Mouse (Mus musculus) erythroblast, embryonic 14.5 days (primary cell): ENCODE results near the gene H2-M10.2. TPM values are rescaled to one million over a fixed set of nuclear protein-coding genes. Genes with fewer than 3 reads are reported as not detected.

Experiments used
- H3K27me3 ChIP-seq: 2 replicates; pipeline ENCODE4 v1.6.1; 2012; ENCODE audit warnings: inconsistent platforms; ENCODE audit not compliant: control insufficient read depth
- H3K36me3 ChIP-seq: 2 replicates; pipeline ENCODE4 v1.6.1; 2012; ENCODE audit warnings: mild to moderate bottlenecking, inconsistent platforms; ENCODE audit not compliant: control insufficient read depth
- H3K4me1 ChIP-seq: 2 replicates; pipeline ENCODE4 v1.6.1; 2012; ENCODE audit warnings: inconsistent platforms; ENCODE audit not compliant: control insufficient read depth
- H3K4me3 ChIP-seq: replicated peaks from 2 replicates; pipeline ENCODE3; 2012; ENCODE audit warnings: moderate library complexity, mild to moderate bottlenecking, inconsistent platforms
- H3K9me3 ChIP-seq: 2 replicates; pipeline ENCODE4 v1.6.1; 2012; ENCODE audit warnings: low read length, inconsistent platforms, mixed read lengths; ENCODE audit not compliant: control insufficient read depth
- GATA1 ChIP-seq: IDR thresholded peaks from 2 replicates; pipeline ENCODE4 v1.6.1; 2012; ENCODE audit warnings: low read length, inconsistent platforms, mixed read lengths
- TAL1 ChIP-seq: IDR thresholded peaks from 3 replicates; pipeline ENCODE4 v1.6.1; 2012; ENCODE audit warnings: low read length, inconsistent platforms, mixed read lengths
- polyA plus RNA-seq: library from polyadenylated mRNA; stranded (reverse); fragments of >175 nt; gene quantifications from 2 replicates; pipeline ENCODE4 v1.2.3, GENCODE M21; 2012

The H2-M10.2 gene
- polyA plus RNA-seq, 1 experiment, result not detected

- Histone ChIP-seq H3K4me1 (peaks cover 40% of the 10 kb centered on the region), H3K4me3 (no peak overlapping the region), H3K27me3 (no peaks in the 10 kb centered on the region), H3K36me3 (peaks cover 51% of the 10 kb centered on the region), H3K9me3 (no peaks in the 10 kb centered on the region)
- TF ChIP-seq GATA1 (no peak), TAL1 (no peak)
These were observed 12.5 kb downstream of the H2-M10.2 start for GRCm38 (mm10) chr17:36273796-36274195.

GRCm38 (mm10) chr17:36272643-36273366 lies 13.5 kb downstream of the H2-M10.2 start:
- Histone ChIP-seq H3K4me3 (peak overlapping the region; percentile 89), H3K36me3 (peaks cover 55% of the 10 kb centered on the region), H3K9me3 (no peaks in the 10 kb centered on the region), H3K4me1 (peaks cover 41% of the 10 kb centered on the region), H3K27me3 (no peaks in the 10 kb centered on the region)
- TF ChIP-seq GATA1 (no peak), TAL1 (no peak)

- Histone ChIP-seq H3K4me3 (peak within 1 kb of the TSS; percentile 89), H3K9me3 (no peaks in the 10 kb centered on the region), H3K4me1 (peaks cover 41% of the 10 kb centered on the region), H3K36me3 (peaks cover 62% of the 10 kb centered on the region), H3K27me3 (no peaks in the 10 kb centered on the region)
- TF ChIP-seq GATA1, result no peak
- no peak for TF ChIP-seq TAL1
These were observed 14.6 kb downstream of the H2-M10.2 start, which contains the start of gene Trim39 for GRCm38 (mm10) chr17:36271586-36272256. Trim39 (minus strand) TSS chr17:36272247.

GRCm38 (mm10) chr17:36270956-36271585 lies 15.2 kb downstream of the H2-M10.2 start:
- Histone ChIP-seq H3K4me3 (peak overlapping the region; percentile 89), H3K4me1 (peaks cover 41% of the 10 kb centered on the region), H3K9me3 (no peaks in the 10 kb centered on the region), H3K36me3 (peaks cover 62% of the 10 kb centered on the region), H3K27me3 (no peaks in the 10 kb centered on the region)
- no peak for TF ChIP-seq GATA1
- no peak for TF ChIP-seq TAL1

GRCm38 (mm10) chr17:36265834-36266233 lies 20.5 kb downstream of the H2-M10.2 start:
- Histone ChIP-seq H3K9me3 (no peaks in the 10 kb centered on the region), H3K27me3 (no peaks in the 10 kb centered on the region), H3K4me1 (peaks cover 14% of the 10 kb centered on the region), H3K36me3 (peaks cover 79% of the 10 kb centered on the region), H3K4me3 (no peak overlapping the region)
- TF ChIP-seq GATA1, result no peak
- no peak for TF ChIP-seq TAL1

- Histone ChIP-seq H3K4me3 (no peak overlapping the region), H3K27me3 (no peaks in the 10 kb centered on the region), H3K4me1 (peaks cover 1% of the 10 kb centered on the region; the same call in 1 of the 2 replicates), H3K9me3 (no peaks in the 10 kb centered on the region), H3K36me3 (peaks cover 94% of the 10 kb centered on the region)
- TF ChIP-seq TAL1 (no peak), GATA1 (no peak)
These were observed 21.9 kb downstream of the H2-M10.2 start for GRCm38 (mm10) chr17:36264273-36264925.

GRCm38 (mm10) chr17:36261511-36262166 lies 24.7 kb downstream of the H2-M10.2 start:
- TF ChIP-seq TAL1 (no peak), GATA1 (no peak)
- H3K36me3 ChIP-seq, result peaks cover 81% of the 10 kb centered on the region
- H3K4me1 ChIP-seq, result peaks cover 14% of the 10 kb centered on the region
- H3K27me3 ChIP-seq, result no peaks in the 10 kb centered on the region
- H3K9me3 ChIP-seq, result no peaks in the 10 kb centered on the region
- H3K4me3 ChIP-seq, result no peak overlapping the region

GRCm38 (mm10) chr17:36257969-36258368 lies 28.3 kb downstream of the H2-M10.2 start, which contains the start of gene Rpp21:
Rpp21 (minus strand) TSS chr17:36258069.
- peak within 1 kb of the TSS; percentile 67 for H3K4me3 ChIP-seq
- peaks cover 55% of the 10 kb centered on the region for H3K36me3 ChIP-seq
- no peak for TF ChIP-seq GATA1
- TF ChIP-seq TAL1, result no peak
- peaks cover 5% of the 10 kb centered on the region for H3K27me3 ChIP-seq
- H3K9me3 ChIP-seq, result no peaks in the 10 kb centered on the region
- peaks cover 18% of the 10 kb centered on the region for H3K4me1 ChIP-seq
